Mouse (Mus musculus) liver, postnatal 0 days (tissue): ENCODE measurements around the gene Zswim7.

Experiments
- CTCF ChIP-seq: sonication (generic); IDR thresholded peaks from 2 replicates; pipeline ENCODE4 v1.5.1; 2016; ENCODE audit warnings: antibody characterized with exemption, low read depth
- EP300 ChIP-seq: IDR thresholded peaks from 2 replicates; pipeline ENCODE4 v1.6.1; 2016; ENCODE audit warnings: antibody characterized with exemption, low read depth, mild to moderate bottlenecking

- TF ChIP-seq EP300 (no peak), CTCF (no peak)
Observed at GRCm38 (mm10) chr11:62224797-62225196, 56.4 kb downstream of the Zswim7 start.
